Mouse (Mus musculus) small intestine, adult 2 months (tissue): ENCODE data around the gene Fam126a. TPM values are rescaled to one million over a fixed set of nuclear protein-coding genes. Genes with fewer than 3 reads are reported as not detected.

Experiments
- H3K27ac ChIP-seq: fragments of 200-500 bp; 2 replicates; pipeline ENCODE4 v1.5.1; 2012; ENCODE audit warnings: low read depth, low read length, control low read depth, inconsistent platforms; ENCODE audit not compliant: insufficient read depth
- H3K27me3 ChIP-seq: fragments of 200-500 bp; 2 replicates; pipeline ENCODE4 v1.6.1; 2012; ENCODE audit warnings: mild to moderate bottlenecking, moderate library complexity, low read length, inconsistent platforms; ENCODE audit not compliant: control insufficient read depth, insufficient read depth
- H3K36me3 ChIP-seq: fragments of 200-500 bp; 2 replicates; pipeline ENCODE4 v1.6.1; 2012; ENCODE audit warnings: mild to moderate bottlenecking, low read length, control low read depth, inconsistent platforms; ENCODE audit not compliant: control insufficient read depth, insufficient read depth
- H3K4me1 ChIP-seq: fragments of 200-500 bp; 2 replicates; pipeline ENCODE4 v1.6.1; 2012; ENCODE audit warnings: low read length, inconsistent platforms, mixed read lengths; ENCODE audit not compliant: control insufficient read depth, insufficient read depth, insufficient read length
- H3K4me3 ChIP-seq: fragments of 200-500 bp; 2 replicates; pipeline ENCODE4 v1.5.1; 2012; ENCODE audit warnings: low read depth, mild to moderate bottlenecking, control low read depth, inconsistent platforms, low read length, moderate library complexity
- CTCF ChIP-seq: fragments of 200-500 bp; IDR thresholded peaks from 2 replicates; pipeline ENCODE4 v1.5.1; 2012; ENCODE audit warnings: low read depth, mild to moderate bottlenecking, control low read depth, inconsistent platforms, low read length, moderate library complexity, mixed read lengths; ENCODE audit not compliant: insufficient replicate concordance, insufficient read length; ENCODE audit errors: extremely low read depth
- POLR2A ChIP-seq: fragments of 200-500 bp; IDR thresholded peaks from 2 replicates; pipeline ENCODE4 v1.6.1; 2012; ENCODE audit warnings: low read depth, mild to moderate bottlenecking, control low read depth, inconsistent platforms, low read length, moderate library complexity
- WGBS: fragments of 180-500 bp; shearing (Covaris S2); methylation state at CpG from one replicate; pipeline ENCODE4 v1.1.7; 2018; 5-methylcytosine and 5-hydroxymethylcytosine counted together
- polyA plus RNA-seq: library from polyadenylated mRNA; depleted of rRNA; stranded (reverse); fragments of >200 nt; gene quantifications from 2 replicates; pipeline ENCODE4 v1.2.3, GENCODE M21; 2012

Gene Fam126a
- polyA plus RNA-seq, 1 experiment, result 1.1 TPM

DNA sequence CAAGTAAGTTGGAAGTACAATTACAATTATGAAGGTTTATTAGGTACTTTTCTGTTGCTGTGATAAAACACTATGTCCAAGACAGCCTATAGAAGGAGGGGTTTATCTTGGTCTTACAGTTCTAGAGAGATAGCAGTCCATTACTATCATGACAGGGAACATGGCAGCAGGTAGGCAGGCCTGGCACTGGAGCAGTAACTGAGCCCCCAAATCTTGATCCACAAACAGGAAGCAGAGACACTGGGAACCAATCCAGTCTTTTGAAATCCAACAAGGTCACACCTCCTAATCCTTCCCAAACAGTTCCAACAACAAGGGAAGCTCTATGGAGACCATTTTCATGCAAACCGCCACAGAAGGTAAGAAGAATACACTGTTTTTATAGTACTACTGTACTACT lies 13.6 kb downstream of the Fam126a start:
- no peak for TF ChIP-seq POLR2A
- no peak for TF ChIP-seq CTCF
- no peaks in the 10 kb centered on the region for H3K27me3 ChIP-seq
- 93% methylated on average over 1 of the region's 1 CpGs for WGBS
- no peak overlapping the region for H3K27ac ChIP-seq
- H3K4me3 ChIP-seq, result no peak overlapping the region
- no peaks in the 10 kb centered on the region for H3K36me3 ChIP-seq
- no peaks in the 10 kb centered on the region for H3K4me1 ChIP-seq

DNA sequence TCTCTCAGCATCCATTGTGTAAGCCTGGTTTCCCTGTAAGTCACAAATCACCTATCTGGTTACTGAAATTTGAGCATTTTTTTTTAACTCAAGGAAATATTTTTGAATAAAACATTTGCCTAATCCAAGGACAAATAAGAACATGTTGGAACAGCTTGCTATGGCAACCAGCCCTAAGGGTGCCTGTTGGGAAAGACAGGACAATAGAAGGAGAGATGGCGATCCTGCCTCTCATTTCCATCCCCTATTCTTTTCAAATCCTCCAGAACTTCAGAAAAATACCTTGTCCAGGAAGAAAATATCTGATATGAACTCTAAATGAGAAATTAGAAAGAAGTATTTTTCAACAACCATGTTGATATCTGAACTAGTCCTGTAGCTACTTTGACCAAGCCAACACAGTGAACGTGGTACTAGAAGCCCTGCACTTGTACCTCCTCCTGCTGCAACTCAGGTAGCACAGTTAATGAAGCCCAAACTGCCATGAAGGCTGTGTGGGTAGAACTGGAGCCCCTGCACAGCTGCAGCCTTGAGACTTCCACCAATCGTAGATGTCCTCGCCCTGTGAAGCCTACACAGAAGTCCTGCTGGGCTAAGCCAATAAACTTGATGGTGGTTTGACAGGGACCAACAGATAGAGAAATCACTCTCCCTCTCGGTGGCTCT lies 17.0 kb downstream of the Fam126a start:
- no peaks in the 10 kb centered on the region for H3K4me1 ChIP-seq
- TF ChIP-seq POLR2A (no peak), CTCF (no peak)
- no peak overlapping the region for H3K4me3 ChIP-seq
- no peaks in the 10 kb centered on the region for H3K27me3 ChIP-seq
- H3K36me3 ChIP-seq, result no peaks in the 10 kb centered on the region
- no peak overlapping the region for H3K27ac ChIP-seq
- 80% methylated on average over 5 of the region's 5 CpGs for WGBS

DNA sequence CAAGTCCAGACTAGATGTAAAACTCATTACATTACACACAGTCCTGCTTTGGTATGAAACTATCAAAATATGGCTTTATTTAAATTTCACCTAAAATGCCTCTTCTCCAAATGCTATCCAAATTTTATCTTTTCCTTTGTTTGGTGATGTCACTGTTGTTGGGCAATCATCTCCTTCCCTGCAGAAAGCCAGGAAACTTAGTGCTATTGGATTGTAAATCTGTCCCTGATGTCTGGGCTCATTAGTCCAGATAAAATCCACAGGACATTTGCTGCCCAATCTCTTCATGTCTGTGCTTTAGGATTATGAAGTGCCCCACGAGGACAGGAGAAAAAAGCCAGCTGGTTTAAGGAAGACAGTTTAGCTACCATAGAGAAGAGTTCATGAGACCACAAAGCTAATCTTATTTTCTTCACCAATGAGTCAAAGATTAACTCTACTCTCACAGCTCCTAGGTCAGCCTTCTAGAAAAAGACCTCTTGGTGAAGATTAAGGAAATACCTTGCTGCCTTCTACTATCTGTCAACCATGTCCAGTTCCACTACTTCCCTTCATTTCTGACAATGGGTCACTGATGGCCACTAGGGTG lies 31.3 kb downstream of the Fam126a start:
- no peaks in the 10 kb centered on the region for H3K4me1 ChIP-seq
- H3K4me3 ChIP-seq, result no peak overlapping the region
- 63% methylated on average over 1 of the region's 1 CpGs for whole genome bisulfite sequencing
- no peak overlapping the region for H3K27ac ChIP-seq
- peaks cover 5% of the 10 kb centered on the region for H3K36me3 ChIP-seq
- TF ChIP-seq CTCF, result no peak
- TF ChIP-seq POLR2A, result no peak
- H3K27me3 ChIP-seq, result no peaks in the 10 kb centered on the region

DNA sequence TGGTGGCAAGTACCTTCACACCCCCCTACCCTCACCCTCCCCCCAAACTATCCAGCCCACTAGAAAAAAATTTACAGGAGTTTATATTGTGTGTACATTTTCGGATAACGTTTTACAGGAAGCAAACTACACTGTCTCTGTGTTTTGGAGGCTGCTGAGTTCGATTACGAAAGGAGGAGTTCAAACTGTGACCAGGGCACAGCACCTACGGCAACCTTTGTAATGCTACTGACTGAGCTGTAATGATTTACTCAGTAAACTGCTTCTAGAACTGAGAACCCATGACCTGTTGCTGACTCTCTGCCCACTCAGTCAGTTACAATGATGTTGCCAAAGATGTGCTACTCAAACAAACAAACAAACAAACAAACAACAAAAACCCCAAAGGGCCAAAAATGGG lies 34.5 kb downstream of the Fam126a start:
- no peaks in the 10 kb centered on the region for H3K4me1 ChIP-seq
- no peak overlapping the region for H3K4me3 ChIP-seq
- H3K27ac ChIP-seq, result no peak overlapping the region
- TF ChIP-seq CTCF (no peak), POLR2A (no peak)
- no peaks in the 10 kb centered on the region for H3K27me3 ChIP-seq
- WGBS, result 66% methylated on average over 5 of the region's 5 CpGs
- H3K36me3 ChIP-seq, result peaks cover 5% of the 10 kb centered on the region

DNA sequence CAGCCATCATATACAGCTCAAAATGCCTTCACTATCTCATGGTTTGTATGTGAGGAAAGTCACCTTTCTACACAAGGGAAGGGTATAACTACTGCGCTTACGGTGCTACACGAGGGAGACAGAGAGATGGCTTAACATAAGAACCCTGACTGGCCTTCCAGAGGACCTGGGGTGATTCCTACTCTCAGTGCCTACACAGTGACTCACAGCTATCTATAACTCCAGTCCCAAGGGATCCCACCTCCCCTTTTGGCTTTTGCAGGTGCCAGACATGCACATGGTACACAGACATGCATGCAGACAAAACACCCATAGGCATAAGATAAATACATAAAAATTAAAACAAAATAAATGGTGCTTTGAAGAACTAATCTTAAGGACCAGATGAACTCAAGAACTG lies 35.6 kb downstream of the Fam126a start:
- Histone ChIP-seq H3K36me3 (peaks cover 5% of the 10 kb centered on the region), H3K4me3 (no peak overlapping the region), H3K4me1 (no peaks in the 10 kb centered on the region), H3K27me3 (no peaks in the 10 kb centered on the region), H3K27ac (no peak overlapping the region)
- WGBS, result 85% methylated on average over 3 of the region's 3 CpGs
- TF ChIP-seq CTCF (no peak), POLR2A (no peak)

DNA sequence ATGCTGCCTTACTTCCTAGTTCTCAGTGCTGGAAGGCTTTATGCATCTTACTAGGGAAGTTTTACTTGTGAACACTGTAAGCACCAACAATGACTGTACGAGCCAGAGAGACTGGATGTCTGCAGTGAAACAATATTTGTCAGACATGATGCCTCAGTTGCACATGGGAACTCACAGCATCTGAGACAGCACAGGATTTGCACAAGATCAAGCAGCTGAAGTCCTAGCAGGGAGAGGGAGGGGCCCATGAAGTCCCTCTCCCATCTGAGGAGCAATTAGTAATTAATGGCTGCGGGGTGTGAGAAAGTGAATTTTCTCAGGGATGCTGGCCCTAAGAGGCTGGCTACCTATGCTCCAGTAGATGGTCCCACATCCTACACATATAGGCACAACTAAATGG lies 36.3 kb downstream of the Fam126a start:
- 96% methylated on average over 2 of the region's 2 CpGs for WGBS
- Histone ChIP-seq H3K27me3 (no peaks in the 10 kb centered on the region), H3K27ac (no peak overlapping the region), H3K36me3 (peaks cover 3% of the 10 kb centered on the region), H3K4me1 (no peaks in the 10 kb centered on the region), H3K4me3 (no peak overlapping the region)
- TF ChIP-seq CTCF (no peak), POLR2A (no peak)

DNA sequence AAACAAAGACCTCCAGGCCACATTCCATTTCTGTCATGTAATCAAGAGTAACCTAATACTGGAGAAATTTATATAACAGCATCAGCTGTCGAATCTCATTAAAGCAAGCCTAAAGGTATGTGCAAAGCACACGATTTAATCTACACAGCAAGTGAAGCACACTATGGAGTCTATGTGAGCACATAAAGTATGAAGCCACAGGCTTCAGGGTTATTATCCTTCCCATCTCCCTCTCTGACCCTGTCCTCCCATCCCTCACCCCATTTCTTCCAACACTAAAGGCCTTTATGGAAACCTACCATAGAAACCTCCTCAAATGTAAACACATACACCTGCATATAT lies 37.0 kb downstream of the Fam126a start:
- TF ChIP-seq CTCF (no peak), POLR2A (no peak)
- Histone ChIP-seq H3K4me1 (no peaks in the 10 kb centered on the region), H3K27me3 (no peaks in the 10 kb centered on the region), H3K4me3 (no peak overlapping the region), H3K27ac (no peak overlapping the region), H3K36me3 (no peaks in the 10 kb centered on the region)
- 56% methylated on average over 2 of the region's 2 CpGs for WGBS
